Mouse (Mus musculus) cerebral cortex, adult 2 months (tissue): Measurements from ENCODE around the gene Gm10073.

Experiments
- WGBS: fragments of 180-500 bp; shearing (Covaris S2); methylation state at CpG from one replicate; pipeline ENCODE4 v1.1.7; 2018; 5-methylcytosine and 5-hydroxymethylcytosine counted together

The Gm10073 gene

DNA sequence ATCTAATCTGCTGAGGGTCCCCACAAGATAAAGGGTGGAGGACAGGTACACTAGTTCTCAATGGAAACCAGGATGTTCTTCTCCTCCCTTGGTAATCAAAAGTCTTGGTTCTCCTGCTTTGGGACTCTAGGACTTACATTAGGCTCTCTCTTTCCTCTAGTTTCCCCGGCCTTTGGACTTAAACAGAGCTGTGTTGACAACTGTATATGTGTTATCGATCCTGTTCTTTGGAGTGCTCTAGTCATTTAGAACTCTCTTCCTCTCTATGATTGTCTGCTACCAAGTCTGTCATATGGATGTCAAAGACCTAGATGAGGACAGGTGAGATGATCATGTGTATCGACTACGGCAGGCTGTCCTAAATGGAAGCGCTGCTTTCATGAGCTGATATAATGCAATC lies 23.8 kb upstream of the Gm10073 start:
- WGBS, result 94% methylated on average over 5 of the region's 5 CpGs

DNA sequence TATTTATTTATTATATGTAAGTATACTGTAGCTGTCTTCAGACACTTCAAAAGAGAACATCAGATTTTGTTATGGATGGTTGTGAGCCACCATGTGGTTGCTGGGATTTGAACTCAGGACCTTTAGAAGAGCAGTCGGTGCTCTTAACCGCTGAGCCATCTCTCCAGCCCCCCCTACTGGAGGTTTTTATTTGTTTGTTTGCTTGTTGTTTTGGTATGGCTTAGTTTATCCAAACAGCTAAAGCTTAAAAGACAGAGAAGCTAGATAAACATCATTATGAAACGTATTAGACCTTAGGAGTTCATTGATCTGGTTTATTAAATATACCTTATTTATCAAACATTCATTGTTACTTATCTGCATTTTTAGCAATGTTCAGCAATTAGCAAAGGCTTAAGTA lies 22.4 kb upstream of the Gm10073 start:
- 91% methylated on average over 3 of the region's 3 CpGs for WGBS

DNA sequence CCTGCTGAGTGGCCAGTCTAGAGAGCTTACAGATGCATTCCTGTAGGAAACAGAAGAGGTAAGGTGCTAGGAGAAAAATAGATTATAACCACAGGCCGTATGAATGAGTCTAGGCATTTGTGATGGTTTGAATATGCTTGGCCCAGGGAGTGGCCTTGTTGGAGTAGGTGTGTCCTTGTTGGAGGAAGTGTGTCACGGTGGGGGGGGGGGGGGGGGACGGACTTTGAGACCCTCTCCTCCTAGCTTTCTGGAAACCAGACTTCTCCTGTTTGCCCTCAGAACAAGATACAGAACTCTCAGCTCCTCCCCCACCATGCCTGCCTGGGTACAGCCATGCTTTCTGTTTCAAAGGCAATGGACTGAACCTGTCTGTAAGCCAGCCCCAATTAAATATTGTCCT lies 19.2 kb upstream of the Gm10073 start:
- 71% methylated on average over 3 of the region's 3 CpGs for WGBS

DNA sequence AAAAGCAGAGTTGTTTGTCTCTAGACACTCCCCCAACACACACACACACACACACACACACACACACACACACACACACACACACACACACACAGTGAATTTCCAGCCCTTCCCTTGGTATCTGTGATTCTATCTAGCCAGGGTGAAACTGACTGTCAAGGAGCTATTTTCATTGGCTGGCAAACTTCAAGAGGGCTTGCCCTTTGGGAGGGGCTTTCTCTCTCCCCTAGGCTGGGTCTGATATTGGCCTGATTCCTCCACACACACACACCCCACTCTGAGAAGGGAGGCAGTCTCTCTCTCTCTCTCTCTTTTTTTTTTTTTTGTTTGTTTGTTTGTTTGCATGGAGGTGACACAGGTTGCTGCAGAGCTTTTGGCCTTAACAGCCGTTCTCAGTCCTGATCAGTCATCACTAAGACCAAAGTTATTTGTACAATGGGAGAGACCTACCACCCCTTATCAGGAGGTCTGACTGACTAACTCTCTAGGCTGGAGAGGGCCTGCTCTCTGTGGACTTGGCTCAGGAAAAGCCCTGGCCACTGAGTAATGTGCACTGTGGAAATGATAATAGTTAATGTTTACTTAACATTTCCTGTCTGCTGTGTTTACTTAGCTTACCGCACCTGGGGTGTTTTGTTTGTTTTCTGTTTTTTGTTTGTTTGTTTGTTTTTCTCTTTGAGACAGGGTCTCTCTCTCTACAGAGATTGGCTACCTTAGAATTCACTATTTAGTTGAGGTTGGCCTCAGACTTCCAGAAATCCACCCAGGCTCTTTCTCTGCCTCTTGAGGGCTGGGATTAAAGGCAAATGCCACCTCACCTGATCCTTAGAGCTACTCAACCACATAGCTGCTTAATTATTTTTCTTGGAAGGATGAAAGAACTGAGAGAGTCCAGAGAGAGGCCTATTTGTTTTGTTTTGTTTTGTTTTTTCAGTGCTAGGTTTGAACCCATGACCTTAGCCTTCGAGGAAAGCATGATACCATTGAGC lies 15.5 kb upstream of the Gm10073 start:
- 74% methylated on average over 3 of the region's 3 CpGs for WGBS

DNA sequence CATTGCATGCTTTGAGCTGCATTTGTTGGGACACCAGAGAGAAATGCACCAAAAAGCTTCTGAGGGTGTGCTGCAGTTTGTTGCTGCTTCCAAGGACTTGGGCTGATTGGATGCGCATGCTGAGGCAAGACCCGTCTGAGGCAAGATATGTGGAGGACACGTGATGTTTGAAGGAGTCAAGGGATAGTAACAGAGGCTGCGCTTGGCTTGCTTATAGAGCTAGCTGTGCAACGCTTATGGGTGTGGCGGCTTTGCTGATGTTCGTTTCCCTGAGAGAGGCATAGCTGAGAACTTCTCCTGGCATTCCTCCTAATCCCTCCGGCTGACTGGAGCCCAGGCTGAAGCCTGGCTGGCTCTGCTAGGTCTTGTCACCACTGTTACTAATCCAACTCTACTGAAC lies 13.6 kb upstream of the Gm10073 start:
- WGBS, result 76% methylated on average over 8 of the region's 8 CpGs

DNA sequence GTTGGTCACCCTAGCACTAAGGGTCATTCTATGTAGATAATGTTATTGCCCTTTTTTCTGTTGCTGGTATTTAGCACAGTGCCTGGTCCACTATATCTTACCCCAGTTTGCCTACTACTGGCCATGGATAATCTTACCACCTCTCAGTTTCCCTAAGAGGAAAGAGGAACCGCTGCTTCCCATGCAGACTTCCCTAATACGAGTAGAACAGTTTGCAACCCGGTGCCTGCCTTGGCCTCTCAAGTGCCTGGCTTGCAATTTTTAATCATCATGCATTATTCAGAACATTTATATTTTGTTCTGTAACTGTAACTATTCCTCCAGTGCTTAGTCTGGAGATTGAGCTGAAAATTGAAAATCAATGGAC lies 12.4 kb upstream of the Gm10073 start:
- WGBS, result 88% methylated on average over 3 of the region's 3 CpGs

DNA sequence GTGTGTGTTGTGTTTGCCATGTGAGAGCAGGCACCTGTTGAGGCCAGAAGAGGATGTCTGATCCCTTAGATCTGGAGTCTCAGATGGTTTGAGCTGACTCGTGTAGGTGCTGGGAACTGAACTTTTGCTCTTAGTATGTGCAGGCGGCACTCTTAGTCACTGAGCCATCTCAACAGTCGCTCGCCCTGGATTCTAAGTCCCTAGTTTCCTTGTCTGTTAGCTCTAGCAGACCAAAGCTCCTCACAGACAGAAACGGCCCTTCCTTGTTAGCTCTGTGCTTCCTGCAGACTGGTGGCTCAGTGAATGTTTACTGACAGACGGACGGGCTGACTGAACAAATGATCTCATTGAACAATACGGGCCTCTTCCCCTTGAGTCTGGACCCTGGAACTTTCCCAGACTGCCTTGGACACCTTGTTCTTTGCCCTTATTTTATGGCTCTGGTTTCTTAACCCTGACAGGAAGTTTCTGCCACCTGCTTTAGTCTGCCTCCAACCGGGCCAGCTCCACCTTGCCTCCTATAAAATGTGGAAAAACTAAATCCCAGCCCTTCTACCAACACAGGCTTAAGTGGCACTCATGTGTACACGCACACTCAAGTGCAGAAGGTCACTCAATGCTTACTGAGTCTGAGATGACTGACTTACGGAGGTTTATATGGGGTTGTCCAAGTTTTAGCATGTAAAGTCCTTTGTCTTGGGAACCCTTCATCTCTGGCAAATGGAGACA lies 11.8 kb upstream of the Gm10073 start:
- 73% methylated on average over 11 of the region's 11 CpGs for WGBS

DNA sequence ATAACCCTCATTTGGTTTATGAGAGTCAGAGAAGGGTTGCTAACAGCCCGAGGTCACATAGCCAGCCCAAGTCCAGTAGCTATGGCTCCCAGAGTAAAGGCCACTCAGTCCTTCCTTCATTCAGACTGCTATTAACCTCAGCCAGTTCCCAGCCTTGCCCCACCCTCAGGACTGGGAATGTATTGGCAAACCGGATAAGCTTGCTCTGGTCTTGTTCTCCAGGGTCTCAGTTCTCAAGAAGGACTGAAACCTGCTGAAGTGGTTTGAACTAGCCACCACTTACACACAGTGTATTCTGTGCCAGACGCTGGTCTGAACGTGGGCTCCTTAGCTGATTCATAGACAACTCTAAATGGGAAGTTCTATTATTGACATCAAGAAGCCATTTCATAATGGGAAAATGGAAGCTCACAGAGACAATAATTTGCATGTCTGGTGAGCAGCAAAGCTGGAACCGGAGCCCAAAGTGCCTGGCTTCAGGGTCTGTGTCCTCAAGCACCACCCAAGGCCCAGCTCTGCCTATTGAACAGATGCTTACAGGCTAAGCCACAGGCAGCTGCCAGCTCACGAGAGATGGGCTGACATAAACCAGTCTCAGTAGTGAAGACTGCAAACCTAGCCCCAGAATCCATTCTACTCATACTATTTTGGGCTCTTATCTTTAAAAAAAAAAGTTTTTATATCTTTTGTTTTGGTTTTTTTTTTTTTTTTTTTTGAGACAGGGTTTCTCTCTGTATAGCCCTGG lies 8.3 kb upstream of the Gm10073 start:
- WGBS, result 69% methylated on average over 6 of the region's 6 CpGs

DNA sequence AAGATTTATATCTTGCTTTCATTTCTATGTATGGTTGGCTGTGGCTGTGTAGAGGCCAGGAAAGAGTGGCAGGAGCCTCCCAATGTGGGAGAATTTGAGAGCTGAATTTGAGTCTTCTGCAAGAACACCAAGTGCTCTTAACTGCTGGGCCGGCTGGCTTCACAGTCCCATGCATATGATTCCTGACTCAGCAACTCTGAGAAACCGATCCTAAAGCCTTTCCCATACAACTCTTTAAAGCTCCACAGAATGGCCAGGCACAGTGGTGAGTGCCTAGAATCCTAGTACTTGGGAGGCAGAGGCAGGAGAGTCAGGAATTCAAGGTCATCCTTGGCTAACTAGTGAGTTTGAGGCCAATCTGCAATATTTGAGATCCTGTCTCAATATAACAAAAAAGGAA lies 6.2 kb upstream of the Gm10073 start:
- 80% methylated on average over 2 of the region's 2 CpGs for WGBS

DNA sequence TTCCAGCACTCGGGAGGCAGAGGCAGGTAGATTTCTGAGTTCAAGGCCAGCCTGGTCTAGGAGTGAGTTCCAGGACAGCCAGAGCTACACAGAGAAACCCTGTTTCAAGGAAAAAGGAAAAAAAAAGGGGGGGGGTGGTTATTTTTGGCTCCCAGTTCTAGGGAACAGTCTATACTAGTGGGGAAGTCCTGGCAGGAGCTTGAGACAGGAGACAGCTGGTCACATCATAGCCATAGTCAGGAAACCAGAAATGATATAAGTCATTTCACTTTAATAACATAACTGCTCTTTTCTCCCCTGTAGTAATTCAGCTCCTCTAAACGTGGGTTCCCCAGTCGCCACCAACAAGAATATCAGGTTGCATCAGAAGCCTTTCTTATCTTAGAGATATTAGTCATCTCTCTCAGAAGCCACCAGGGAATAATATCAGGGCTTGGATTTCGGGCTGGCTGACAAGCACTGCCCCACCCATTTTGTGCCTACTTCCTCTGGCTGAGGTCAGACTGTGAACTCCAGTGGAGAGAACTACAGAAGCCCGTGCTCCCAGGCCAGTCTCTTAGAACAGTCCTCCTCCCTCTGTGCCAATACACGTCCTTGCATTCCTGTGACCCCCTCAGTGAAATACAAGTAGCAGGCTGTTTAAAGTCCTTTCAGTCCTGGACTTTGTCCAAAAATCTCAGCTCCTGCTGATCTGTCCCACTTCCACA lies 3.7 kb upstream of the Gm10073 start:
- WGBS, result 58% methylated on average over 6 of the region's 6 CpGs

DNA sequence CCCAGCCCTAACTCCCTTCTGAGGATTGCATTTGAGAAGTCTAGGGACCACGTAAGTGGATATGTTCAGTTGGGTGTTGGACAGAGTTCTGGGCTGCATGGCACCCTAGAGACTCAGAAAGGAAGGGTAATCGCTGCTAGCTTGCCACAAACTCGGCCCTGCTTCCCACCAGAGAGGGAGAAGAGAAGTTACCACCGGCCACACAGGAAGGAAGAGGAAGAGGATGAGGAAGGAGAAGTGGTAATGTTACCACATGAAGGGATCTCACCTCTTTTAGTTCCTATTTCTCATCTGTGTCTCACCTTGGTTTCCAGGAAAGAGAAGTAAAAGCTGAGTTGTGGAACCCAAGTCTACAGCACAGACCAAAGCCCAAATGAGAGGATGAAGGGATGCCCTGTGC lies 1.0 kb upstream of the Gm10073 start:
- WGBS, result 88% methylated on average over 4 of the region's 4 CpGs

DNA sequence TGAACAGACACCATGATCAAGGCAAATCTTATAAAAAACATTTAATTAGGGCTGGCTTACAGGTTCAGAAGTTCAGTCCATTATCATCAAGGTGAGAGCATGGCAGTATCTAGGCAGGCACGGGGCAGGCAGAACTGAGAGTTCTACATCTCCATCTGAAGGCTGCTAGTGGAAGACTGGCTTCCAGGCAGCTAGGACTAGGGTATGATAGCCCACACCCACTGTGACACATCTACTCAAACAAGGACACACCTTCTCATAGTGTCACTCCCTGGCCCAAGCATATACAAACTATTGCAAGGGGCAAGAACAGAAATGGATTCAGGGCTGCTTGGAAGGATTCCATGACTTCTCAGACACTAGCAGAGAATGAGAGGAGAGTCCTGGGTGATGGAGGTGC lies 1.1 kb downstream of the Gm10073 start:
- WGBS, result 93% methylated on average over 1 of the region's 1 CpGs

DNA sequence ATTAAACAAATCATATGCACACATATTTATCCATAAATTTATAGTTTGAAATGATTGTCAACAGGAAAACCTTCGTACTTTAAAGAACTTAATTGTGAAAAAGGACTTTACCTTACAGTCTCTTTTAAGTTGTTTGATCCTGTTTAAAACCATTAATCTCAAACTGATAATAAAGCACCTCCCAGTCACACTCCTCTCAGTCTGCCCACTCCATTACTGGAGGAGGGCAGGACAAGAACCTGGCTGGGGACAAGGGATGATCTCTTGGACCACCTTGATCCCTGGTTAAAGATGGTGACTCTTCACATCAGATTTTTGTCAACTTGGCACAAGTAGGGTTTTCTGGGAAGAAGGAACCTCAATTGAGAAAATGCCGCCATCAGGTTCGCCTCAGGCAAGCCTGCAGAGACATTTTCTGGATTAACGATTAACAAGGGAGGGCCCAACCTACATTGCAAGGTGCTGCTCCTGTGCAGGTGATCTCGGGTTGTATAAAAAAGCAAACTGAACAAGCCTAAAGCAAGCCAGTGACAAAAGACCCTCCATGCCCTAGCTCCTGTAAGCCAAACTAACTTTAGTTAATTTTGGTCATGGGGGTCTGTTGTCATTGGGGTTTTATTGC lies 1.6 kb downstream of the Gm10073 start:
- WGBS, result 88% methylated on average over 5 of the region's 5 CpGs

DNA sequence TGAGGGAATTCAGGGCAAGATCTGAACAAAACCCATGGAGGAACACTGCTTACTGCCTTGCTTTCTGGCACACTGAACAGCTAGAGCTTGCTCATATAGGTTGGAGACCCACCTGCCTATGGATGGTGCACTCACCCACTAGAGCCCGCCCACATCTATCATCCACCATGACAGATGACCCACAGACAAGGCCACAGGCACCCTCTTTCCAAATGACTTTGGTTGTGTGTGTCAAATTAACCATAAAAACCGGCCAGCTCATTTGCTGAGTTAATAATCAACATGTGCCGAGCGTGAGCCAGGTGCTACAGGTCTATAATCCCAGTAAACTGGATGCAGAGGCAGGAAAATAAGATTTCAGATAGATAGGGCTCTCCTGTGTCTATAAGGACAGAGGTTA lies 2.9 kb downstream of the Gm10073 start:
- 95% methylated on average over 4 of the region's 4 CpGs for WGBS

DNA sequence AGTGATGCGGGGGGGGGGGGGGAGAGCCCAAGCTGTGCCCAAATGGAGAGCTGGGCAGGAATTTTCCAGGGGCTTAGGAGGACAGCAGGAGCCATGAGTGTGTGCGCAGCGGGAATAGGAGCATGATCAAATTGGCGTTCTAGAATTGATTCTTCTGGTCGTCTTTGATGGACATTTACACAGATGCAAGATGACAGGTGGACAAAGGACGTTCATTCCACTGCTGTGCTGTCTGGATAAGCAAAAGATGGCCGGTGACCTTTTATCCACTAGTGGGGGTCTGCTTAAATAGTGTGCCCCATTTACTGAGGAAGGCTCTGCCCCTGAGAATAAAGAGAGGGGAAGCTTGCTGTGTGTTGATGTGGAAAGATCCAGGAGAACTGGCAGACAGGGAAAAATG lies 4.3 kb downstream of the Gm10073 start:
- WGBS, result 75% methylated on average over 7 of the region's 7 CpGs

DNA sequence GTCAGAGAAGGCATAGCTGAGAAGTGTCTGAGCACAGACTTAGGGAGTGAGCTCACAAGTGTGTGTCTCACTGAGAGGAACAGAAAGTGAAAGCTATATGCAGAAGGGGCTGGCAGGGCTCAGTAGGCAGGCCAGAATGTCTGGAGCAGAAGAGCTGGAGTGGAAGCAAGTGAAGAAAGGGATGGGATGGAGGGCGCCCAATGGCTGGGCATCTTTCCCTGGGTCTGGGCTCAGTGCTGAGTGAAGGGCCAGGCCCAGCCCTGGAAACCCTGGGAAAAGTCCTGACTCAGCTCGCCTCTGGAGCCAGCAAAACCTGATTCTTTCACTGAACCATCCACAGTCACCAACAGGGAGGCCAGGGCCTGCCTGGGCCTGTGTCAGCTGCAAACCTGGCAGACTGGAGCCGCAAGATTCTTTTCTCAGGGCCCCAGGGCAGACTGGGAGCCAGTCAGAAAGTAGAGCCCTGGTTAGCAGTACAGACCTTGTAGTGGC lies 9.5 kb downstream of the Gm10073 start:
- WGBS, result 90% methylated on average over 3 of the region's 3 CpGs

DNA sequence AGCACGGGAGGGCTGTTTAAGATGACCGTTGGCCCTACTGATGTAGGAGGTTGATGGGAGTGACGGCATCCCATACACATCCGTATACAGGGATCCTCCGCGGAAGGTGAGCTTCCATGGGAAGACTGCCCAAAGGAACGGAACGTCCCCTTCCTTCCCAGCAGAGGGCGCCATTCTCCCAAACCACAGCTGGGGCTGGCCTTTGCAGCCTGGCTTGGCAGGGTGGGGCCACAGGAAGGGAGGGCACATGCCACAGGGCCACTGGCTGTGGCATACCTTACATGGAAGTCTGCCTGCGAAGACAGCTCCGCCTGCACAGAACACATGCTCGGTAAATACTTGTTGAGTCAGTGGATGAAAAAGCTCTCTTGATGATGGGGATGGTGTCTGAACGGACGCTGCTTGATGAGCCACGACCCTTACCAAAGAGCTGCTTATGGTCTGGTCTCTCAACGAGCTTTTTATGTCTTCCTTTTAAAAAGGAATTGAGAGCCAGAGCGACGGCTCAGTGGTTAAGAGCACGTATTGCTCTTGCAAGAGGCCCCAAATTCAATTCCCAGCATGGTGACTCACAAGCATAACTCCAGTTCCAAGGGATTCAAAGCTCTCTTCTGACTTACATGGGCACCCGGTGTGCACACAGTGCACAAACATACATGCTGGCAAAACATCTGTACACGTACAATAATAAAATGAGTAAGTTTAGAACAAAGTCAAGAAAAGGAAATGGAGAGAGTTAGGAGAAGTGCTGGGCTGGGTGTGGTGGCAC lies 12.0 kb downstream of the Gm10073 start:
- WGBS, result 40% methylated on average over 21 of the region's 21 CpGs

DNA sequence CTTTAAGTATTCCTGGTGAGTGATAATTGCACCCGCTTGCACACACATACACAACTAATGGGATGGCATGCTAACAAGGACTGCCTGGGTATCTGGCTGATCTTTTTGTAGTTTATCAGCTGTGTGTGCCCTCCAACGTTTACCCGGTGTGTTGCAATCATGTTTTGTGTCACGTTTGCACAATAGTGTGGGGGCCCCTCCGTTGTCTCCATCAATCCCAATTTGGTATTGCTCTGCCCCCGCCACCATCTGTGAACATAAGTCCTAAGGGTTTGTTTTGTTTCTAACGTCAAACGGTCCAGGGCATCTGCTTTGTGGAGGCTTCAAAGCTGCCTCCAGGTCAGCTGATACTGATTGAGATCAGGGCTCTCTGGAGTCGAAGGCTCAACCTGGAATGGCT lies 13.4 kb downstream of the Gm10073 start:
- 71% methylated on average over 9 of the region's 9 CpGs for WGBS

DNA sequence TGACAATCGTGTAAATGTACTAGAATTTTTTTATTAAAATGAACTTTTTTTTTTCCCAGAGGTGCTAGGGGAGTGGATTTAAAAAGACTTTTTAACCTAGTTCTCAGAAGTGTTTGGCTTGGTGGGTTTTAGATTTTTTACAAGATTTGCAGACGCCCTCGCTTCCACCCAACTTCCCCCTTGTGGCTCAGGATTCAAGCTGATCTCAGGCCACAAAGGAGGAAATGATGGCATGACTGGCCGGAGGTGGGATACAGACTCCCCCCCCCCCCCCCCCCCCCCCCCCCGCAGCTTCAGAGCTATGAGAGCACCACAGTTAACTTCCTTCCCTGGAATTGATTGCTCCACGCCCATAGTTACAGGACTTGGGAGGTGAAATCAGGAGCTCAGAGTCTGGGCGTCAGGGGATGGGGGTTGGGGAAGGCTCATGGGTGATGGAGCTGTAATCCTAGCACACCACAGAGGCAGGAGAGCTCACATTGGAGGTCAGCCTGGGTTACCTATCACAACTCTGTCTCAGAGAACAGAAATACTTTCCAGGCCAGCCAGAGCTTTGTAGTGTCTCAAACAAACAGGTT lies 17.1 kb downstream of the Gm10073 start:
- 70% methylated on average over 7 of the region's 7 CpGs for whole genome bisulfite sequencing

DNA sequence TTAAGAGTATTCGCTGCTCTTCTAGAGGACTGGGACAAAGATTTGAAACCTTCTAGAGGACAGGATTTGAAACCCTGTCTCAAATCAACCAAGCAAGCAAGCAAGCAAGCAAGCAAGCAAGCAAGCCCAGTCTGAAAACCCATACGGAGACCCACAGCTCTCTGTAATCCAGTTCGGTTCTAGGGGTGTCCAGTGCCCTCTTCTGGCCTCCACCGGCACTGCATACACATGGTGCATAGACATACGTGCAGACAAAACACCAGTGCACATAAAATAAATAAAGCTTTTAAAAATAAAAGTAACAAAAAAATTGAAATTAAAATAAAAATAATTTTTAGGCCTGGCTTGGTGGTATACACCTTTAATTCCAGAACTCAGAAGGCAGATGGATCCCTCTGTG lies 19.2 kb downstream of the Gm10073 start:
- 96% methylated on average over 5 of the region's 5 CpGs for WGBS
